Mouse (Mus musculus): ENCODE data around the gene Smurf2.
"Not testable (repeated sequence)": the region's sequence is repeated elsewhere in the genome, so short reads cannot be mapped to it uniquely, and the experiment has no call there.

Smurf2 gene

DNA sequence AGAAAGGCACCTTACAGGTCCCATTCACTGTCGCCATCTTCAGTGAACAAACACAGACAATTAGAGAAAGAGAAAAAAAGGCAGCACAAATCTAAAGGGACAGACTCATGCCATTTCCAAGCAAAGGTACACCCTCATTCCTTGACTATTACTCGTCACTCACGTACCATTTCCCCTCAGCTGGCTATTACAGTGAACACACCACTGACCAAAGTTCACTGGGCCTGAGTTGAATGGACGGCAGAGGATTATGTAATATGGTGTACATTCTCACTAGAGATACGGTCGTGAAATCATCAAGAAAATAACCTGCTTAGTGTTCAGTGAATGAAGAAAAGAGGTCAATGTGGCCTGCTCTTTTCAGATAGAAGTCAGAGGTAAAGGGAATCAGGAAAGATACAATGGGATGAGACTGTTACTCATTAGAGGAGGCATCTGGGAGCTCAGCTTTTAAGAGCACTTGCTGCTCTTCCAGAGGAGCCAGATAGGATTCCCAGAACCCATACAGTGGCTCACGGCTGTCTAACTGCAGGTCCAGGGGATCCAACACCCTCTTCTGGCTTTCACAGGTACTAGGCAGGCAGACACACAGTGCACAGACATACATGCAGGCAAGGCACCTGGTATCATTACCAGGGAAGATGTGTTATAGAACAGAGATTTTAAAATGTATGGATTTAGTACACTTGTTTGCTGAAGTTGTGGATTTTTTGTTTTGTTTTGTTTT, 107.9 kb downstream of the Smurf2 start:
- DNase-seq (ENCODE audit: low spot score), result no peak

DNA sequence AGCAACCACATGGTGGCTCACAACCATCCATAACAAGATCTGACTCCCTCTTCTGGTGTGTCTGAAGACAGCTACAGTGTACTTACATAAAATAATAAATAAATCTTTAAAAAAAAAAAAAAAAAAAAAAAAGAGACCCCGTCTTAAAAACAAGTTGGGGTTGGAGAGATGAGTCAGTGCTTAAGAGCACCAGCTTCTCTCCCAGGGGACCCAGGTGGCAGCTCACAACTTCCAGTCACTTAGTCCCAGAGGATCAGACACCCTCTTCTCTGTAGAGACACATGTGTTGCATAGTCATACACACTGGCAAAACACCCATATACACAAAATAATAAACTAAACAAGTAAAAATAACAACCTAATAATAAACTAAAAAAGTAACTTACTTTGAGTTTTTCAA, 113.1 kb downstream of the Smurf2 start:
- not testable (repeated sequence) for DNase-seq (ENCODE audit: low spot score)

DNA sequence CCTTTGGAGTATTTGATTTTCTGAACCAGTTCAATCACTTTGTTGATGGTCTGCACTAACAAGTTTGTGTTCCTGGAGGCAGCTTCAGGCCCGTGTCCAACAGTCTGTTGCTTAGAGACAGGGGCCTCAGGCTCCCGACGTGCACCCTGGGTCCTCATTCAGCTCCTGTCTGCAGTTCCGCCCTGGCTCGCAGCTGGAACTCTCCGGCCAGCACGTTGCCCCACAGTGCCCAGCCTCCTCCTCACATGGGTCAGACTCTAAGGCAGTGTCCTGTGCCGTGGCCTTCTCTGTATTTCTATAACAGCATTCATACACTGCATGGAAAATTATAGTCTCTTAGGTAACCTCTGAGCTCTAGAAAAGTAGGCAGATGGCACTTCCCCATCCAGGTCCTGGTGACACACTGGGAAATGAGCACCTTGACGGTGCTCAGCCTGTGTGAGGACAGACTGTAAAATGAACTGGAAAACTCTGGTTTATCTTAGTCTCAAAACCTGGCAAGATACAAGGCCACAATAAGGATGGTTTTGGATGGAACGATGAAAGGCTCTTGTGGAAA, 118.4 kb downstream of the Smurf2 start:
- no peak for DNase-seq (ENCODE audit: low spot score)

DNA sequence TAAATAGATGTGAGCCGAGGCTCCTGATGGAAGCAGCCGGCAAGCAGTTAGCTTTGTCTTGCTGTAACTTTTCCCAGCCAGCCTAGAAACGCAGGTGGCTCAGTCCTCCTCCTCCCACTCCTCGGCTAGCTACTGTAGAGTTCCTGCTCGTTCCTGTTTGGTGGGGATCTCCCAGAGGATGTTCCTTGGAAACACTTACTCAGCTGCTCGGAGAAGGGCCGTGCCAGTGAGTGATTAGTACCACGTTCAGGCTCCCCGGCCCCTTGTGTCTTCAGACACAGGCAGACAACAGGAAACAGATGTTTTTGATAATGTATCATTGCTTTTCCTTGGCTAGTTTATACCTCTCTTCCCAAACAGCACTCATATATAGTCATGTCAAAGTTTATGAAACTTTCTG, 124.8 kb downstream of the Smurf2 start:
- no peak for DNase-seq (ENCODE audit: low spot score)

DNA sequence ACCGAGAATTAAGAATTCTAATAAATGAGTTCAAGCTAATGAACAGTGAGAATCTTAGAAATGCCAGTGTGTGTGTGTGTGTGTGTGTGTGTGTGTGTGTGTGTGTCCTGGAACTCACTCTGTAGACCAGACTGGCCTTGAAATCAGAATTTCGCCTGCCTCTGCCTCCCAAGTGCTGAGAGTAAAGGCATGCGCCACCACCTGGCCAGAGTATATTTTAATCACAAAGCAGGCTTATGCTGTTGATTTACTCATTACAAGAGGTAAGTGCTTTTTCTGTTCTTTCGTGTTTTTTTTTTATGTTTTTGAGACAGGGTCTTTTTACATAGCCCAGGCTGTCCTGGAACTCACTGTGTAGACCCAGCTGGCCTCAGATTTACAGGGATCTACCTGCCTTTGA, 126.7 kb downstream of the Smurf2 start:
- no peak for DNase-seq (ENCODE audit: low spot score)

DNA sequence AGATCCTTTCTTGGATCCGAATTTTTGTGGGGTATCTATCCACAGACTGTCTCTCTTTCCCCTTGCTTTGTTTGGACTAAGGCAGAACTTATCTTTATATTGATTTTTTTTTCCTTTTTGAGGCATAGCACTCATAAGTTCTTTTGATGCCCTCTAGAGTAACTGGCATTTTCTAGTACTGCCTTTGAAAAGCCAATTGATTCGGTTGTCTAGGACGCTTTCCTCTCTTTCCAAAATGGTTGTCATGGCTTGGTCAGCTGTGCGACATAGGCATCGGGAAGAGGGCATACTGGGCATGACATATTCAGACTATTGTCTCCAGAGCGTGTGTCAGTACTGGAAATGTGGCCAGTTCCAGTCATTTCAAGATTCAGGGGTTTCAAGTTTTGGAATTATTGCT, 130.9 kb downstream of the Smurf2 start:
- DNase-seq (ENCODE audit: low spot score), result no peak

DNA sequence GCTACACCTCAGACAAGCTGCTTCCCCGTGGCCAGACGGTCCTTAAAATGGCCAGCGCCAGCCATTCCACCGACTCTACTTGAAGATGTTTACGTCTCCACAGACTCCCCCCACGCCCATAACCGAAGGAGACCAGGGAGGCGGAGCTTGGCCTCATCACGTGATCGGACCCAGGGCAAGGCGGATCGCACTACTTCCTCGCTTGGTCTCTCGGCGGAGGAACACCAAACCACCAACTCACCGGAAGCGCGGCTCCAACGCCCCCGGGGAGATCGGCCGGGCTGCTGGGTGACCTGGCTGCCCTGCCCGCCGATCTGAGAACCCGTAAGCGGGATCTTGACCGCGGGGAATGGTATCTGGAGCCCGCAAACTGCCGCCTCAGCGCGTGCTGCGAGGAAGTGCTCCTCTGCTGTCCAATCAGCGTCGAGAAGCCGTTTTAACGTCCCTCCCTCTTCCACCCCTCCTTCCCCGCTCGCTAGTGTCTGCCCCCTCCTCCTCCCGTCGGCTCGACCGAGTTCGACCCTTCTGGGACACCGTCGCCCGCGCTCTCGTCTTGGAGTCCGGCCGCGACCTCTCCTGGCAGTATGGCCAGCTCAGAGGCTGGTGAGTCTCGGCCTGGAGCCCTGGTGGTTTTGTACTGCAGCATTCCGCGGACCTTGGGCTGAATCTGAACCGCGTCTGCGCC, 131.6 kb downstream of the Smurf2 start, which contains the start of the genes Ddx5 and Cep95:
Gene Ddx5, minus strand, starts transcription at position 411 of the 685 bp plus-strand sequence.
Gene Cep95, plus strand, starts transcription at position 478 of the 685 bp plus-strand sequence.
- DNase-seq (ENCODE audit: low spot score), result peak; percentile 96

DNA sequence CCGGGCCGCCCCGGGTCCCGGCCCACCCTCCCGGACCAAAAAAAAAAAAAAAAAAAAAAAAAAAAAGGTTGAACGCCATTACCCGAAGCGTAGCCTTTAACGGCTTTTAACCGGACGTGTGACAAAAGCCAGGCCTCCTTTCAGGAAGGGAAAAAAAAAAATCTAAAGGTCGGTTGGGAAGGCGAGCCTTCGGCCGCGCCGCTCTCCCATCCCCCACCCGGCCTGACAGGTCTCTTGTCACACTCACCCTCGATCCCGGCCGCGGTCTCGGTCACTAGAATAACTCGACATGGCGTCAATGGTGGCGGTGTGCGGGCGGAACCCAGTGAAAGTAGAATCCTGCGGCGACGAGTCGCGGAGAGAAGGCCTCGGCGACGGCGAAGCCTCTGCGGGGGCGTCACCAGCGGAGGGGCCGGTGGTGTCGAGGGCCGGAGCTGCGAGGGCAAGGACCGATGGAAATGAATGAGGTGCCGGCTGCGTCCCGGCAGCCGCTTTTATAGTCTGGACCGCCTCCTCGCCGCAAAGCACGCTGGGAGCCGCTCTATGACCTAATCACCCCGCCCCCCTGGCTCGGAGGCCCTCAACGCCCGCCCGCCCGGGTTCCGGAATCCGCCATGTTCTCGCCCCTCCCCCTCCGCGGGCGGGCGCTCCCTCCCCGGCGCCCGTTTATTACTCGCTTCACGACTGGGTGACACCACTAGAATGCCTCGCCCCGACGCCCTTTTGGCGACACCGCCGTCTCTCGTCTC, 132.3 kb downstream of the Smurf2 start:
- DNase-seq (ENCODE audit: low spot score), result peak; percentile 99

DNA sequence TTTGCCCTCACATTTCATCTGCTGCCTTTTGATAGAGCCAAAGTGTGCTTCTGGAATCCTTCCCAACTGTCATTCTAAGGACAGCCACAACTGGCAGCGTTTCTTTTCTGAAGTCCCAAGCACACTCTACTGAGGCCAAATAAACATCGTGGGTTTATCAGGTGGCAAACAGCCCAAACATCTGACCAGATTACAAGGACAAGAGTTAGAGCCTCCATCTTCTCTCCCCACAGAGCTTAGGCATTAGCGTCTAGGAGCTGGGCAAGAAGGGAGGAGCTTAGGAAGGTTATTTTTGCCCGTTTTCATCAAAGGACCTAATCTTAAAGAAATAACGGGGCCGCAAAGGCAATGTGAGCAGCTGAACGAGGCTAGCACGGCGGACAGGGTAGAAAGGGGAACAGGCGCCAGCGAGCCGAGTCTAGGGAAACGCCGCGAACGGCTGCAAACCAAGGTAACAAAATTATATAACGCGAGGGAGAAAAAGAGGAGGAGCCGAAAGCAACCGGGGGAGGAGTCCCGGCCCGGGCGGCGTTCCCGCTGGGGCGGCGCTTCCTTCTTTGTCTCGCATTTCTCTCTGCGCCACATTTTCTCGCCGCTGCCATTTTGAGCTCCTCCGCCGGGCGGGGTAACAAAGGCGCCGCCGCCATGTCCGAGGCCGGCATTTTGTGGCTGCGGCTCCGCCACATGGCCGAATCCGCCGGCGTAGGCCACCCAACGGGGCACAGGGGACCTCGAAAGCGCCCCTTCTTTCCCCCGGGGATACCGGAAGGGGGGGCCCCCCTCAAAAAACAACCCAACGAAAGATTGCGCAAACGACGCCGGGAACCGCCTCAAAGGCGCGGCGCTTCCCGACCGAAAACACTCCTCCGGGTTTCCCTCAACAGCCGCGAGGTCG, 133.1 kb downstream of the Smurf2 start:
- peak; percentile 91 for DNase-seq (ENCODE audit: low spot score)

DNA sequence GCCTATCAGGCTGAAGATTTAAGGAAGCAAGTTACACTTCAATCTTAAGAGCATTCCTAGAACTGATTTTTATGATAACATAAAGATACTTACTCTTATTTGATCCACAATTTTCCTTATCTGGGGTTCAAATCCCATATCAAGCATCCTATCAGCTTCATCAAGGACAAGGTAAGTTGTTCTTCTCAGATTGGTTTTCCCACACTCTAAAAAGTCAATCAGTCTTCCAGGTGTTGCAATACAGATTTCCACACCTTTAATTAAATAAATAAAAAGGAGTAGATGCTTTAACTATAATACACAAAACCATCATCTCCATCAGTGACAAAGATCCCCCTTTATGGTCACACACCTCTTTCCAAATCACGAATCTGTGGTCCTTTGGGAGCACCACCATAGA, 135.5 kb downstream of the Smurf2 start:
- no peak for DNase-seq (ENCODE audit: low spot score)

DNA sequence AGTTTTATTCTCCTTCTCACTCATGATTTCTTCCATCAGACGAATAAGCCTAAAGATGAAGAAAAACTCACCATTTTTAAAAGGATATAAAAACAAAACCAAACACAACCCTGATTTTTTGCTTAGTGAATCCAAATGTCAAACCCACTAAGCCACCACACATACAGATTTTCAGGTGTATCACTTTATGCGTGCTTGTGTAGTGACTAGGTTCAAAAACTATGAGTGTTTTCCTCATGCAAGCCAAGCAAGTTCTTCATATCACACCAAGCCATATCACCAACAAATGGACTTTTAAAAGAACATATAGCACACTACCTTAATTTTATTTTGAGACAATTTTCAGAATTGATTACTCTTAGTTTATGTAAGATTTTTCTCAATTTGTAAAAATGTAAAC, 136.0 kb downstream of the Smurf2 start:
- no peak for DNase-seq (ENCODE audit: low spot score)

DNA sequence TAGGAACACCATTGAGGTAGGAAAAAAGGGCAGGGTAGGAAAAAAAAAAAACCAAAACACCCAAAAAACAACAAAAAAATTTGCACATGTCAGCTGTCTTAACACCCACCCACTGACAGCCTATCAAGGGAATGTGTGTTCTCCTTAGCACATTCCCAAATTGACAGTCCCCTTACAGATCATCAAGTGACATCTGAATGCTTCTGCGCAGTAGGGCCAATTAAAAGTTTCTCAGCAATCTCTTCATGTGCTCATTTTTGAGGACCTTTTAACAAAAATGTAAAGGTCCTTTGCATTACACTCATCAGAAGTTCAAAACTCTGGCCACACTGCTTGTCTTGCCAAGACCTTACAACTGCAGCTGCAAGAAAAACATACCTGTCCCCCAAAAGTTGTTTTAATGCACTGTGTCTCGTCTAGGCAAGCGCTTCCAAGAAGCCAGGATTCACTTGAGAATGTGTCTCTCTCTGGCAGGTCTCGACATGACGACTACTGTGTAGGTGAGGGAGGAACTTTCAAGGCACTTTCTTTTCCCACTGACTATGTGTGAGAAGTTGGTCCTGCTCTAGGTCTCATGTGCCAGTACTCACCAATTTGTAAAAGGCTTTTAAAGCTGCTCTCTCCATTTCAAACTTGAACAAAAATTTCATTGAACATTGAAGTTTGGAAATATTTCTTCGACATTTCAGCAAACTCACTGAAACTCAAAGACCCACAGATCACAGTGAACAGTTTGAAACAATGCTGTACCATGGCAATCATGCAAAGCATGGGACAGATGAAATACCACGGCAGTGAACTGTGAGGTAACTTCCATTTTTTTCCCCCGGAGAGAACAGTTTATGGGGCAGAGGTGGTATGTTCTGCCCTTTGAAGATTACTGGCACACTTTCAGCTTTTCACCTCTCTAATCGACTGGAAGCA, 137.4 kb downstream of the Smurf2 start:
- DNase-seq (ENCODE audit: low spot score), result no peak

DNA sequence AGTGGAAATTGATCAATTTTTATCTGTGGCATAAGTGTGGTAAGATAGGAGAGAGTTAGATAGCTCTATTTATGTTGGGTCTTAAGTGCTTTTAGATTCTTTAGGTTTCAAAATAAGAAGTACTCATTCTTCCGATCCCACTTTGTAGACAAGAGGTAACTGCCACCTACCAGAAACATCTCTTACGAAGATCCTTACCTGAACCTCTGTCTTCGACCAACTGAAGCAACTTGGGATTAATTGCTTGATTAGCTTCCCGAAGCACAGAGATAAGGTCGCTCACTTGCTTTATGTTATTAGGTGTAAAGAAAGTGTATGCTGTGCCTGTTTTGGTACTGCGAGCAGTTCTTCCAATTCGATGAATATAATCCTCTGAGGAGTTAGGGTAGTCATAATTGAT, 138.2 kb downstream of the Smurf2 start:
- not testable (repeated sequence) for DNase-seq (ENCODE audit: low spot score)

DNA sequence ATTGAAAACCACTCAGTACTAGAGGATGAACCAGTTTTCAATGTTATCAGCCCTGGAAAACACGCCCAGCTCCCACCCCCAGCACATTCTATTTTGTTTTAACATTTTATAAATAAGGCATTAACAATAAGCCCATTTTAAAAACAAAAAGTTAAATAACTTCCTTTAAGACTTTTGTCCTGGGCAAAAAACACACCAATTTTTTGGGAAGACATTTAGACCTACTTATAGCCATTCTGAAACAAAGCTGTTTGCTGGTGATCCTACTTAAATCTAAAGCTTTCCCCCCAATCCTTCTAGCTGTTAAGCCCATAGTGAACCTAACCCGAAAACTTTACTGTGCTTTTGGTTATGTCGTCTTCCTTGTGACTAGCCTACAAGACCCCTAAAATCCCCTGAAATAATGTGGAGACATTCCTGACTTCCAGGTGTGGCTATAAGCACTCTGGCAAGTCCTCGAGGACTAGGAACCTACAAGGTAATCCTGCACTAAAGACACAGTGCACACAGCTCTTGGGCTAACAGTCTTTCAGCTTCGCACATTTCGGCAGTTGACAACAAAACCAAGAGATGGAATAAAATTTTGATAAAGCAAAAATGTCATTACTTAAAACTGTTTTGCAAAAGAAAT, 139.8 kb downstream of the Smurf2 start:
- DNase-seq (ENCODE audit: low spot score), result no peak

DNA sequence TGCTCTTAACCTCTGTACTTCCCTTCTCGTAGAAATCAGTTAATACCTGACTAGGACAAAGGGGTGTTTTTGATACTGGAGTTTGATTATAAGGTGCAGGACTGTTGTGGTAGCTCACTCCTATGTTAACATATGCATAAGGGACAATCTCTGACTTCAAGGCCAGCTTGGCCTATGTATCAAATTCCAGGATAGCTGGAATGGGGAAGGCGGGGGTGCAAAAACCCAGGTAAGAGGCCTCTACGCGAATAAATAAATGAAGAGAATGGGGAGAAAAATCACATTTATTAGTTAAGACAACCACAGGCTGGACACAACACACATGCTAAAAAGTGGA, 140.5 kb downstream of the Smurf2 start:
- no peak for DNase-seq (ENCODE audit: low spot score)

DNA sequence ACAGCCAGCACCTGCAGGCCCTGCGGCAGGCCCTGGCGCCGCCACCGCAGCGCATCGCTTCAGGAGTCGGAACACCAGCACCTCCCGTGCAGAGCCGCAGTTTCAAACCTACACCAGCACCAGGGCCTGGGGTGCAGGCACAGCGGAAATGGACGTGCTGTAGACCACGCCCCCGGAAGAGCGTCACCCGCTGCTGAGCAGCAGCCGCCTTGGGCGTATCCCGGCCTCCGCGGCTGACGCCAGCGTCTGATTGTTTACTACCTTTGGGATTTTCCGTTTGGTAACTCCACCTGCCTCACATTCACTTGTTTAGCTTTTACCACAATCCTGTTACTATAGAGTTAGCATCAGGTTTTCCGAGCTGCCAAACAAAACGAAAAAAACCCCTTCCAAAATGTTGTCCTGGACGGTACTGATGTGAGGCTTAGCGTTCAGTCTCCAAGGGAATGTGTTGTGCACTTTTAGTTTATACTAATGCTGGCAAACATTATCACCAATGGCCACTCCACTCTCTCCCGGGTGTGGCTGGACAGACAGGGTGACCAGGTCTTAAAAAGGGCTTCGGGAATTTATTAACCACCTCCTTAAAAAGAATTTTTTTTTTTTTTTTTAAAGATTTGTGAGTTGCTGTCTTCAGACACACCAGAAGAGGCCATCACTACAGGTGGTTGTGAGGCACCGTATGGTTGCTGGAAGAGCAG, 141.0 kb downstream of the Smurf2 start, which contains the start of gene Polg2:
Gene Polg2, minus strand, starts transcription at position 150 of the 701 bp plus-strand sequence.
- peak; percentile 89 for DNase-seq (ENCODE audit: low spot score)

DNA sequence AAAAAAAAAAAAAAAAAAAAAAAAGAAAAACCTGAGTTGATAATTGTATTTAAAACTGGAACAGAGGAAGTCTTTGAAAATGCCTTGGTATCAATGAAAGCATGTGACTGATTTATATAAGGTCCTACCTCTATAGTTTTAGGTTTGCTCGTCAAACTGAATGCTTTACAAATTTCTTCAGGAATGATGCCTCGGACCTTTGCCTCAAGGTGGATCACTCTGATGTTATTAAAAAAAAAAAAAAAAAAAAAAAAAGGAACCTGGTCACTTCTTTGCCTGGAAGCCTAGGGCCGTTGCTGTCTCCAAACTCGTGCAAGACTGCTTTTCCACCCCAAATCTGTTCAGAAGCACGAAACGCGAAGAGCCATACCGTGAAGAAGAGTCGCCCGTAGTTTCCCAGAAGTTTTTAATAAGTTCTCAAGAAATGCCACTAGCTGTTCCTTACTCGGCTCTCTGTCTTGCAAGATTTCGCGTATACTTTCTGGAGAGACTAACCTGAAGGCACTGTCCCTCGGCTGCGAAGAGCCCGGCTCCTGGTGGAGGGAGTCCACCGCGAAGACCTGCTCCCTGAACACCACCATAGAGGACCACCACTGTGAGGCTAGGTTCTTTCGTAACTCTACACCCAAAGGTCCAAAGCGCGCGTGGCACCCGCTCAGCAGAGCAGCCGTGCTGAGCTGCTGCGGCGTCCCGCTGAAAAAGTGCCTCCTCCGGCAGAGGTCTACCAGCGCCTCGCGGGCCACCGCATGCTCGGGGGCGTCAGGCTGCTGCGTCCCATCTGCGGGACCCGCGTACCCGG, 141.7 kb downstream of the Smurf2 start:
- DNase-seq (ENCODE audit: low spot score), result no peak

DNA sequence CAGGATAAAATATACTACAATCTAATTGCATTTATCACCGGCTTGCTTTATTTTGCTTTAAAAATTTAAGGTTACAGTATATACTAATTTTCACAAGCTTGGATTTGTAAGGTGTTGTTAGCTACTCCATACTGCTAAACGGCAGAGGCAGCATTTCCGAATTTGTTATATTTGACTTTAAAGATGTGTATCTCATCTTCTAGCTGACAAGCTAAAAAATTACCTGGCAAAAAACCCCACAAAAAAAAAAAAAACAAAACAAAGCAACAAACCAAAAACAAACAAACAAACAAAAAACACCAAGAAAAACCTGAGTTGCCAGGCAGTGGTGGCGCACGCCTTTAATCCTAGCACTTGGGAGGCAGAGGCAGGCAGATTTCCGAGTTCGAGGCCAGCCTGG, 142.4 kb downstream of the Smurf2 start:
- no peak for DNase-seq (ENCODE audit: low spot score)
